Mouse (Mus musculus) heart, adult 2 months (tissue): ENCODE measurements around the gene 4930550C14Rik. TPM values are rescaled to one million over a fixed set of nuclear protein-coding genes. Genes with fewer than 3 reads are reported as not detected.

Source experiments
- DNase-seq, 2 experiments: peaks; one replicate each; pipeline ENCODE4 v3.0.0; 2021
- H3K27ac ChIP-seq: fragments of 200-600 bp; 2 replicates; pipeline ENCODE4 v1.8.1; 2022
- H3K27me3 ChIP-seq: fragments of 200-500 bp; 2 replicates; pipeline ENCODE4 v1.6.1; 2012; ENCODE audit warnings: mild to moderate bottlenecking, low read length, inconsistent platforms, mixed read lengths; ENCODE audit not compliant: control insufficient read depth, insufficient read depth
- H3K36me3 ChIP-seq: fragments of 200-500 bp; 2 replicates; pipeline ENCODE4 v1.6.1; 2012; ENCODE audit warnings: low read length, inconsistent platforms; ENCODE audit not compliant: control insufficient read depth, insufficient read depth
- H3K4me1 ChIP-seq: fragments of 200-500 bp; 2 replicates; pipeline ENCODE4 v1.6.1; 2011; ENCODE audit warnings: low read length; ENCODE audit not compliant: control insufficient read depth, insufficient read depth
- H3K4me3 ChIP-seq: fragments of 200-600 bp; 2 replicates; pipeline ENCODE4 v1.8.1; 2022
- H3K79me2 ChIP-seq: fragments of 200-500 bp; replicated peaks from 2 replicates; pipeline ENCODE4 v1.6.1; 2012; ENCODE audit warnings: mild to moderate bottlenecking, inconsistent platforms, low read length, moderate library complexity, mixed read lengths; ENCODE audit not compliant: control insufficient read depth, insufficient read depth
- H3K9ac ChIP-seq: fragments of 200-500 bp; 2 replicates; pipeline ENCODE4 v1.6.1; 2012; ENCODE audit warnings: low read depth, mild to moderate bottlenecking, control low read depth, inconsistent platforms, low read length, mixed read lengths
- CTCF ChIP-seq: fragments of 200-600 bp; IDR thresholded peaks from 2 replicates; pipeline ENCODE4 v1.8.1; 2022; ENCODE audit warnings: antibody characterized with exemption, mild to moderate bottlenecking, moderate library complexity
- EP300 ChIP-seq: fragments of 200-500 bp; IDR thresholded peaks from 2 replicates; pipeline ENCODE4 v1.6.1; 2011; ENCODE audit warnings: low read depth, low read length, control low read depth; ENCODE audit not compliant: insufficient read depth
- POLR2A ChIP-seq: fragments of 200-500 bp; IDR thresholded peaks from 2 replicates; pipeline ENCODE4 v1.6.1; 2011; ENCODE audit warnings: mild to moderate bottlenecking, low read depth, low read length, control low read depth; ENCODE audit not compliant: insufficient read depth
- WGBS: fragments of 180-500 bp; shearing (Covaris S2); methylation state at CpG from one replicate; pipeline ENCODE4 v1.1.7; 2018; 5-methylcytosine and 5-hydroxymethylcytosine counted together
- intact Hi-C: fragments of 180-260 bp; cut with DNase I; formaldehyde crosslinking; loops from one replicate; pipeline ENCODE4 v1.15.1; 2025
- polyA plus RNA-seq: library from polyadenylated mRNA; depleted of rRNA; stranded (reverse); fragments of >200 nt; gene quantifications from 2 replicates; pipeline ENCODE4 v1.2.3, GENCODE M21; 2012
- total RNA-seq, 2 experiments: library from RNA; stranded (reverse); gene quantifications; 2 replicates each; pipeline ENCODE4 v1.2.3; 2021

4930550C14Rik gene
- total and polyA plus RNA-seq, 3 experiments: 0.31 TPM; not detected in 2

DNA sequence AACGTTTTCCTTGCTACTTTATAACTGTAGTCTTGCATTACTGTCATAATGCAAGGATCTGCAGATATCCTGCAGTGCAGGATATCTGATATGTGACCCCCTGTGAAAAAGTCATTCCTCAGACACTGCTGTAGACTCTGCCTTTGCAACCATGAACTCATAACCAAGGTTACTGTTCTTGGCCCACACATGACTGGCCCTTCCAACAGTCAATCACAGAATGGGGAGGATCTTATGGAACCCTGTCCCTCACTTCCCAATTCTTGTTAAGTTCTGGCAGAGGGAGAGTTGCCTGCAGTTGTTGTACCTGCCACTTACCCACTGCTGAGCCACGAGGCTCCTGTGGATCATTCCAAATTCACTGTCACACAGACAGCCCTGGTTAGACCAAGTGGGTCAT, 14.7 kb upstream of the 4930550C14Rik start:
- Histone ChIP-seq H3K4me1 (peaks cover 3% of the 10 kb centered on the region), H3K4me3 (no peak overlapping the region), H3K27ac (no peak overlapping the region), H3K36me3 (no peaks in the 10 kb centered on the region), H3K9ac (no peak overlapping the region), H3K79me2 (no peaks in the 10 kb centered on the region; the same call in 1 of the 2 replicates), H3K27me3 (no peaks in the 10 kb centered on the region)
- 65% methylated on average over 2 of the region's 2 CpGs for WGBS
- peak; percentile 33 to 40 for DNase-seq
- intact Hi-C loops: no loop called here
- TF ChIP-seq POLR2A (no peak), EP300 (no peak), CTCF (no peak)

DNA sequence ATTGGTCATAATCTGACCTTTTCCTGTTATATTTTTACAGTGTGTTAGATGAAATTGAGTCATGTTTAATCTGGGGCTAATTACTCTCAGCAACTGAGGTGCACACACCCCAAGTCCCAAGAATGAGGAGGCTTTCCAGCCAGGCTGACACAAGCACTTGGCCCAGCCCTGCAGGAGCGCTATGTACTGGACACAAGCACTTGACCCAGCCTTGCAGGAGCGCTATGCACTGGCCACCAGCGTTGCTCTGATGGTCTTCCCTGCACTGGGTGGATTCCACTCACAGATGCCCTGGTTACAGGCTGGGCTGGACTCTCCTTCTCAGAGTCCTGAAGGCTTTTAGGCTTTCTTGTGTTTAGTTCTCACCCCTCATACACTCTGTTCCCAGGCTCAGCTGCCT, 13.0 kb upstream of the 4930550C14Rik start:
- intact Hi-C loops: no loop called here
- DNase-seq: no peak
- Histone ChIP-seq H3K4me3 (no peak overlapping the region), H3K27me3 (no peaks in the 10 kb centered on the region), H3K36me3 (no peaks in the 10 kb centered on the region), H3K27ac (no peak overlapping the region), H3K9ac (no peak overlapping the region), H3K79me2 (no peaks in the 10 kb centered on the region; the same call in 1 of the 2 replicates), H3K4me1 (peaks cover 3% of the 10 kb centered on the region)
- TF ChIP-seq POLR2A: no peak
- TF ChIP-seq EP300: no peak
- TF ChIP-seq CTCF: no peak
- WGBS: 75% methylated on average over 3 of the region's 3 CpGs

DNA sequence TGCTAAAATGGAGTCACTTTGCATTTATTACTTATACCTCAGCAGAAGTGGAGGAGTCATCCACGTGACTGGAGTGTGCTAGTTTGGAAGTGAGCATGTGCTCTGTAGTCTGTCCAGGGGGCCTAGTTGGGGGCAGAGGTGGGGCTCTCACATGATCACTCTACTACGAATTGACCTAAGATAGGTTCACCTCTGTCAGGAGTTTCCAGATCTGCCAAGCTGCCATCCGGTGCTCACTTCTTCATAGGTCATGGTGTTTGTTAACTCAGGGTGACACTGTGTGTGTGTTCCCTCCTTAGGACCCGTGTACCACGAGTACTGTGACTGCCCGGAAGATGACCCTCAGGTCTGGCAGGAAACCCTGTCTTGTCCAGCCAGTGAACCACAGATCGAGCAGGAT, 12.0 kb upstream of the 4930550C14Rik start:
- WGBS: 62% methylated on average over 7 of the region's 7 CpGs
- intact Hi-C loops: no loop called here

DNA sequence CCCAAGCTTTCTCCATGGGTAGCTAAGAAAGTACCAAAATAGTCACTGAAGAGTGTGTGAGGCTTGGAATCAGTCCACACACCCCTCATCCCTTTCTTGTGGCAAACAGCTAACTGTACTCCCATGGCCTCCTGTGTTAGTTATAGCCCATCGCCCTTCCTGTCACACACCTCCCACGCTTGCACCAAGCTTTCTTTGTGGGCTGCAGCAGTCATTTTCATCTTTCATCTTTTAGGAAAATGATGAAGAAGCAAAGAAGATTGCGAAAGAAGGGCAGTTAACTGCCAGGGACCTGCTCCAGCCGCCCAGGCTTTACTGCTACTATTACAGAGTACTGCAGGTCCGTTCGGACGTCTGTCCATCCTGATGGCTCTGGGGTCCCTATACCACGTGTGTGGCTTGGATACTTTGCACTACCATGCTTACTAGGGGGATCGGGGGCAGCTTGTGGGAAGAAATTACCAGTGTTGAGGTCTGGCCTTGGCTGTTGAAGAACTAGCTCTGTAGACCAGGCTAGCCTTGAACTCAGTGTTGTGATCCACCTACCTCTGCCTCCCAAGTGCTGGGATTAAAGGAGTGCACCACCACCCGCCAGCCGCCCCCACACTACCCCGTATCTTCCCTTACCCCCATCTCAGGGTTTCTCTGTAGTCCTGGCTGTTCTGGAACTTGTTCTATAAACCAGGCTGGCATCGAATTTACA, 4.3 kb upstream of the 4930550C14Rik start:
- H3K4me3 ChIP-seq: no peak overlapping the region
- no peaks in the 10 kb centered on the region for H3K27me3 ChIP-seq
- H3K9ac ChIP-seq: no peak overlapping the region
- no peaks in the 10 kb centered on the region for H3K79me2 ChIP-seq
- peaks cover 1% of the 10 kb centered on the region; the same call in 1 of the 2 replicates for H3K4me1 ChIP-seq
- 77% methylated on average over 13 of the region's 13 CpGs for WGBS
- DNase-seq: no peak
- H3K27ac ChIP-seq: no peak overlapping the region
- intact Hi-C loops: loop anchor here (1.0 kb wide), 1 partner anchor 144 kb away; no protein-coding TSS in a partner anchor
- no peak for TF ChIP-seq EP300
- no peak for TF ChIP-seq CTCF
- no peak for TF ChIP-seq POLR2A
- H3K36me3 ChIP-seq: no peaks in the 10 kb centered on the region

More for the DNA sequence above, 12.0 kb upstream of the 4930550C14Rik start:
- no peak for DNase-seq
- H3K27me3 ChIP-seq: no peaks in the 10 kb centered on the region
- no peak overlapping the region for H3K4me3 ChIP-seq
- TF ChIP-seq CTCF: no peak
- TF ChIP-seq POLR2A: no peak
- TF ChIP-seq EP300: no peak
- H3K27ac ChIP-seq: no peak overlapping the region
- H3K79me2 ChIP-seq: no peaks in the 10 kb centered on the region; the same call in 1 of the 2 replicates
- H3K4me1 ChIP-seq: peaks cover 2% of the 10 kb centered on the region
- no peaks in the 10 kb centered on the region for H3K36me3 ChIP-seq
- H3K9ac ChIP-seq: no peak overlapping the region

DNA sequence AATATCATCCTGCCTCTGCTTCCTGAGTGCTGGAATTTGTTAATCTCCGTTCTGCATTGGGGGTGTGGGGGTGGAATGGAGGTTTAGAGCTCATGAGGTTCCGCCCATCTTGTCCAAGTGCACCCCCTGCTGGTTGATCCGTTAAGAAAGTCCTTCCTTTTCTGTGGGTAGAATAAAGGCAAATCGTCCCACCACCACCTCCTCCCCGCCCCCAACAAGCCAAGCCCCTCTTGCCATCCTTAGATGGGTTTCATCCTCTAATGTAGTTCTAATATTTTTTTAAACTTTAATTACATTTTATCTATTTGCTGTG, 3.8 kb upstream of the 4930550C14Rik start:
- Histone ChIP-seq H3K36me3 (no peaks in the 10 kb centered on the region), H3K9ac (no peak overlapping the region), H3K27me3 (no peaks in the 10 kb centered on the region), H3K4me1 (peaks cover 1% of the 10 kb centered on the region; the same call in 1 of the 2 replicates), H3K27ac (no peak overlapping the region), H3K4me3 (no peak overlapping the region), H3K79me2 (no peaks in the 10 kb centered on the region)
- 14% methylated on average over 5 of the region's 5 CpGs for WGBS
- TF ChIP-seq POLR2A (no peak), CTCF (peak; percentile 70), EP300 (no peak)
- intact Hi-C loops: loop anchor here (1.0 kb wide), 1 partner anchor 144 kb away; no protein-coding TSS in a partner anchor
- peak; percentile 32 to 59 for DNase-seq

DNA sequence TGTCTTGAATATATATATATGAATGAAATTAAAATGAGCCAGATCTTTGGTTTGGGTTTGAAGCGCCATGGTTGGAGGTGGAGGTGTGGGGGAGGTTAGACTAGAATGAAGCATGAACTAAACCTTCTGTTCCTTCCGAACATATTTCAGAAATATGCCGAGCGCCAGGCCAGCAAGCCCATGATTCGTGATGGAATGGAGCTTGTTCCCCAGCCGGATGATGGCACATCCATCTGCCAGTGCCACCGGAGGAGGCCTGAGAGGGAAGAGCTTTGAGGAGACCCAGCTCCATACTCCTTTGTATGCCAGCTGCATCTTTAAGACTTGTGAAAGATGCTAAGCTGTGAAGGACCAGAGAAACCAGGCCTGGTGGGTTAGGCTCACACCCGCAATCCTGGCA, 2.6 kb upstream of the 4930550C14Rik start:
- peaks cover 1% of the 10 kb centered on the region; the same call in 1 of the 2 replicates for H3K4me1 ChIP-seq
- TF ChIP-seq POLR2A (no peak), EP300 (no peak), CTCF (no peak)
- WGBS: 96% methylated on average over 8 of the region's 8 CpGs
- no peaks in the 10 kb centered on the region for H3K27me3 ChIP-seq
- H3K36me3 ChIP-seq: no peaks in the 10 kb centered on the region
- no peak overlapping the region for H3K27ac ChIP-seq
- no peak overlapping the region for H3K4me3 ChIP-seq
- no peaks in the 10 kb centered on the region for H3K79me2 ChIP-seq
- intact Hi-C loops: no loop called here
- no peak for DNase-seq
- no peak overlapping the region for H3K9ac ChIP-seq
